Mouse (Mus musculus) MEL (cell line): Measurements from ENCODE around the gene Tenm3. TPM values are rescaled to one million over a fixed set of nuclear protein-coding genes. Genes with fewer than 3 reads are reported as not detected.

Experiments
- DNase-seq: peaks from one replicate; pipeline ENCODE4 v3.0.0; 2011; ENCODE audit warnings: low read depth, low spot score
- H3K27ac ChIP-seq: 2 replicates; pipeline ENCODE4 v1.5.1; 2012; ENCODE audit warnings: low read depth, mild to moderate bottlenecking, control low read depth, low read length, moderate library complexity; ENCODE audit not compliant: control insufficient read depth
- H3K27me3 ChIP-seq, 2 experiments: fragments of 150-350 bp in 1 of 2; sonication (generic) in 1 of 2; 2 replicates each; pipeline ENCODE4 v1.6.1; 2012; ENCODE audit warnings: low read length in 2 of 2, mild to moderate bottlenecking in 2 of 2, improper control_type of control experiment in 1 of 2, moderate library complexity in 1 of 2; ENCODE audit not compliant: insufficient read depth in 2 of 2, control insufficient read depth in 1 of 2
- H3K36me3 ChIP-seq, 2 experiments: 2 replicates each; pipeline ENCODE4 v1.6.1; 2012 to 2014; ENCODE audit warnings: low read length in 2 of 2, improper control_type of control experiment in 1 of 2, inconsistent platforms in 1 of 2, mild to moderate bottlenecking in 1 of 2; ENCODE audit not compliant: insufficient read depth in 2 of 2, control insufficient read depth in 1 of 2
- H3K4me1 ChIP-seq, 2 experiments: fragments of 150-350 bp in 1 of 2; sonication (generic) in 1 of 2; 2 replicates each; pipeline ENCODE4 v1.6.1; 2012; ENCODE audit warnings: low read length in 2 of 2, improper control_type of control experiment in 1 of 2, mild to moderate bottlenecking in 1 of 2; ENCODE audit not compliant: insufficient read depth in 2 of 2, control insufficient read depth in 1 of 2
- H3K4me3 ChIP-seq, 2 experiments: fragments of 150-350 bp in 1 of 2; sonication (generic) in 1 of 2; 2 replicates each; pipeline ENCODE4 v1.5.1; 2012; ENCODE audit warnings: low read depth in 2 of 2, low read length in 2 of 2, mild to moderate bottlenecking in 2 of 2, moderate library complexity in 2 of 2, control low read depth in 1 of 2, improper control_type of control experiment in 1 of 2; ENCODE audit not compliant: control insufficient read depth in 1 of 2, insufficient read depth in 1 of 2
- H3K79me2 ChIP-seq: 2 replicates; pipeline ENCODE4 v1.6.1; 2012; ENCODE audit warnings: mild to moderate bottlenecking, low read length, moderate library complexity; ENCODE audit not compliant: control insufficient read depth, poor library complexity, insufficient read depth
- H3K9ac ChIP-seq: 2 replicates; pipeline ENCODE4 v1.6.1; 2012; ENCODE audit warnings: low read depth, mild to moderate bottlenecking, control low read depth, low read length, moderate library complexity; ENCODE audit not compliant: control insufficient read depth, poor library complexity, severe bottlenecking
- H3K9me3 ChIP-seq: fragments of 150-350 bp; sonication (generic); replicated peaks from 2 replicates; pipeline ENCODE4 v1.6.1; 2012; ENCODE audit warnings: mild to moderate bottlenecking, low read length, improper control_type of control experiment, moderate library complexity; ENCODE audit not compliant: insufficient read depth
- BHLHE40 ChIP-seq: IDR thresholded peaks from 2 replicates; pipeline ENCODE4 v1.6.1; 2012; ENCODE audit warnings: low read depth, mild to moderate bottlenecking, inconsistent platforms, low read length, improper control_type of control experiment, borderline replicate concordance
- CHD2 ChIP-seq: IDR thresholded peaks from 2 replicates; pipeline ENCODE4 v1.6.1; 2011; ENCODE audit warnings: low read length, improper control_type of control experiment
- CTCF ChIP-seq, 3 experiments: IDR thresholded peaks in 2 of 3; conservative IDR thresholded peaks in 1 of 3; 2 replicates each; pipeline ENCODE4 v1.5.1; 2011 to 2012; ENCODE audit warnings: low read length in 3 of 3, low read depth in 2 of 3, mild to moderate bottlenecking in 2 of 3, improper control_type of control experiment in 1 of 3, inconsistent platforms in 1 of 3, mixed read lengths in 1 of 3, moderate library complexity in 1 of 3; ENCODE audit not compliant: control insufficient read depth in 1 of 3, insufficient read depth in 1 of 3, poor library complexity in 1 of 3, severe bottlenecking in 1 of 3
- GABPA ChIP-seq: IDR thresholded peaks from 2 replicates; pipeline ENCODE4 v1.6.1; 2012; ENCODE audit warnings: low read depth, mild to moderate bottlenecking, inconsistent platforms, low read length, improper control_type of control experiment, moderate library complexity
- JUND ChIP-seq: IDR thresholded peaks from 2 replicates; pipeline ENCODE4 v1.6.1; 2011; ENCODE audit warnings: low read depth, mild to moderate bottlenecking, improper control_type of control experiment, low read length
- KAT2A ChIP-seq: conservative IDR thresholded peaks from 2 replicates; pipeline ENCODE4 v1.6.1; 2012; ENCODE audit warnings: low read depth, low read length, improper control_type of control experiment, inconsistent platforms
- MAFK ChIP-seq: IDR thresholded peaks from 2 replicates; pipeline ENCODE4 v1.6.1; 2011; ENCODE audit warnings: low read depth, mild to moderate bottlenecking, low read length, improper control_type of control experiment, borderline replicate concordance
- MAX ChIP-seq: IDR thresholded peaks from 2 replicates; pipeline ENCODE4 v1.6.1; 2011; ENCODE audit warnings: low read length, improper control_type of control experiment
- MAZ ChIP-seq: IDR thresholded peaks from 2 replicates; pipeline ENCODE4 v1.6.1; 2012; ENCODE audit warnings: low read depth, mild to moderate bottlenecking, inconsistent platforms, low read length, improper control_type of control experiment
- MXI1 ChIP-seq: IDR thresholded peaks from 2 replicates; pipeline ENCODE4 v1.6.1; 2011; ENCODE audit warnings: mild to moderate bottlenecking, low read depth, low read length, improper control_type of control experiment
- MYC ChIP-seq: IDR thresholded peaks from 2 replicates; pipeline ENCODE4 v1.6.1; 2011; ENCODE audit warnings: low read depth, mild to moderate bottlenecking, low read length, improper control_type of control experiment, moderate library complexity
- NRF1 ChIP-seq: IDR thresholded peaks from 2 replicates; pipeline ENCODE4 v1.6.1; 2014; ENCODE audit warnings: low read depth, mild to moderate bottlenecking, inconsistent platforms, low read length, improper control_type of control experiment, moderate library complexity; ENCODE audit not compliant: poor library complexity, insufficient read depth, severe bottlenecking
- POLR2A ChIP-seq, 2 experiments: IDR thresholded peaks; 2 replicates each; pipeline ENCODE4 v1.6.1; 2011 to 2012; ENCODE audit warnings: low read length in 2 of 2, mild to moderate bottlenecking in 2 of 2, control low read depth in 1 of 2, improper control_type of control experiment in 1 of 2, low read depth in 1 of 2, moderate library complexity in 1 of 2; ENCODE audit not compliant: control insufficient read depth in 1 of 2, insufficient read depth in 1 of 2, poor library complexity in 1 of 2
- POLR2AphosphoS5 ChIP-seq: IDR thresholded peaks from 2 replicates; pipeline ENCODE4 v1.6.1; 2012; ENCODE audit warnings: low read depth, borderline replicate concordance, mild to moderate bottlenecking, inconsistent platforms, low read length, moderate library complexity, mixed read lengths
- RCOR1 ChIP-seq: IDR thresholded peaks from 2 replicates; pipeline ENCODE4 v1.6.1; 2012; ENCODE audit warnings: low read depth, mild to moderate bottlenecking, inconsistent platforms, low read length, improper control_type of control experiment
- SIN3A ChIP-seq: IDR thresholded peaks from 2 replicates; pipeline ENCODE4 v1.6.1; 2012; ENCODE audit warnings: low read length, improper control_type of control experiment, inconsistent platforms
- TAL1 ChIP-seq: IDR thresholded peaks from 2 replicates; pipeline ENCODE4 v1.6.1; 2012; ENCODE audit warnings: mild to moderate bottlenecking, inconsistent platforms, low read length, moderate library complexity, mixed read lengths
- USF2 ChIP-seq, 2 experiments: IDR thresholded peaks; 2 replicates each; pipeline ENCODE4 v1.6.1; 2011 to 2012; ENCODE audit warnings: improper control_type of control experiment in 2 of 2, low read length in 2 of 2, borderline replicate concordance in 1 of 2, inconsistent platforms in 1 of 2, low read depth in 1 of 2, mild to moderate bottlenecking in 1 of 2; ENCODE audit not compliant: insufficient read depth in 1 of 2
- ZKSCAN1 ChIP-seq: IDR thresholded peaks from 2 replicates; pipeline ENCODE4 v1.6.1; 2012; ENCODE audit warnings: low read depth, mild to moderate bottlenecking, inconsistent platforms, low read length, improper control_type of control experiment, moderate library complexity
- ZMIZ1 ChIP-seq: IDR thresholded peaks from 2 replicates; pipeline ENCODE4 v1.6.1; 2012; ENCODE audit warnings: low read depth, mild to moderate bottlenecking, inconsistent platforms, low read length, improper control_type of control experiment, moderate library complexity
- ZNF384 ChIP-seq: IDR thresholded peaks from 2 replicates; pipeline ENCODE4 v1.6.1; 2012; ENCODE audit warnings: low read depth, mild to moderate bottlenecking, inconsistent platforms, low read length, improper control_type of control experiment
- polyA plus RNA-seq, 2 experiments: library from polyadenylated mRNA; stranded (reverse) in 1 of 2; unstranded in 1 of 2; fragments of >175 nt in 1 of 2; fragments of >200 nt in 1 of 2; gene quantifications; 2 replicates each; pipeline versions ENCODE4 v1.2.1 to v1.2.4; 2012; ENCODE audit warnings: low replicate concordance in 2 of 2, low read depth in 1 of 2; ENCODE audit not compliant: insufficient read length in 2 of 2, insufficient read depth in 1 of 2, missing spikeins in 1 of 2
- total RNA-seq: library from RNA; depleted of rRNA; stranded (reverse); fragments of 300-350 nt; gene quantifications from 2 replicates; pipeline ENCODE4 v1.2.3, GENCODE M21; 2012

The Tenm3 gene
- total and polyA plus RNA-seq, 3 experiments, result not detected

DNA sequence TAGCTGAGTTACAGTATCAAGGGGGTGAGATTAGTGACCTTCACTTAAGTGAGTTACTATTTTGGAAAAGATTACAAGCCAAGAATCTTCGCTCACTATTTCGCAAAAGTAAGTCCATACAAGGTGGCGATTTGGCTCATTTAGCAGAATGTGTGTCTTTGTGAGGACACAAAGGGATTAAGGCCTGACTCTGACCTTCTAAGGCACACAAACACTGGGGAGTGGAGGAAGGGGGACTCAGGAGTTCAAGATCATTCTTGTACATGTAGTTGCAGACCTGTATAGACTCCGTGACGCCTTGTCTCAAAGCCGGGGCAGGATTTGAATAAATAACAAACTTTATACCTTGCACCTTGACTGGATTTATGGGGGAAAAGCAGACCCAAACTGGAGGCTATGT, 115.7 kb downstream of the Tenm3 start:
- Histone ChIP-seq H3K27ac (no peak overlapping the region), H3K36me3 (no peaks in the 10 kb centered on the region), H3K79me2 (no peaks in the 10 kb centered on the region), H3K9ac (no peak overlapping the region), H3K4me1 (no peaks in the 10 kb centered on the region), H3K9me3 (no peaks in the 10 kb centered on the region), H3K4me3 (no peak overlapping the region), H3K27me3 (no peaks in the 10 kb centered on the region)
- TF ChIP-seq TAL1, result no peak
- no peak for TF ChIP-seq POLR2AphosphoS5
- TF ChIP-seq JUND, result no peak
- TF ChIP-seq BHLHE40, result no peak
- no peak for TF ChIP-seq RCOR1
- TF ChIP-seq ZMIZ1, result no peak
- no peak for TF ChIP-seq MAX
- TF ChIP-seq ZKSCAN1, result no peak
- no peak for TF ChIP-seq MYC
- no peak for DNase-seq

DNA sequence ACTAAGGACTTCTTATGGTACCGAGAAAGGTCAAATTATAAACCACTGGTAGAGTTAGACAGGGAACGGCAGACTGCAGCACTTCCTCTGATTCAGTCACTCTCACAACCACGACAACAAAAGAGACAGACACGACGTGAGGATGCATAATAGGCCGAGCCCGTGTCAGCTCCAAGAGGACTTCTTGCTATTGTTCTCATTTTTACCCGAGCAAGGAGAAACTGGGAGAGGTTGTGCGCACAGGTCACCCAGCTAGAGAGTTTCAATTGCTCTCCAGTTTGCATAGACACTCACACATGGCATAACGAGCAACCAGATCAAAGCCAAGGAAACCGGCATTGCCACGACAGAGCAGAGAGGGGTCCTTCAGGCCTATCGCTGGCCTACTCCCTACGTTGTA, 121.0 kb downstream of the Tenm3 start:
- Histone ChIP-seq H3K79me2 (no peaks in the 10 kb centered on the region), H3K36me3 (no peaks in the 10 kb centered on the region)

More for the DNA sequence above, 121.0 kb downstream of the Tenm3 start:
- no peaks in the 10 kb centered on the region for H3K27me3 ChIP-seq
- H3K4me1 ChIP-seq, result no peaks in the 10 kb centered on the region
- no peak overlapping the region for H3K27ac ChIP-seq
- no peaks in the 10 kb centered on the region for H3K9me3 ChIP-seq
- no peak overlapping the region for H3K9ac ChIP-seq
- no peak for DNase-seq
- TF ChIP-seq MXI1 (no peak), POLR2A (IDR thresholded peaks at IDR 0.05; ENCODE audit: control insufficient read depth in 1 of 2, insufficient read depth in 1 of 2, low read depth in 1 of 2, low read length in 2 of 2, poor library complexity in 1 of 2) (no peak), CTCF (IDR thresholded peaks at IDR 0.05 in 2 of 3, conservative IDR thresholded peaks at IDR 0.05 in 1 of 3; ENCODE audit: control insufficient read depth in 1 of 3, insufficient read depth in 1 of 3, low read depth in 2 of 3, low read length in 3 of 3, poor library complexity in 1 of 3, severe bottlenecking in 1 of 3) (no peak), POLR2AphosphoS5 (no peak), TAL1 (no peak), USF2 (IDR thresholded peaks at IDR 0.05; ENCODE audit: borderline replicate concordance in 1 of 2, insufficient read depth in 1 of 2, low read depth in 1 of 2, low read length in 2 of 2) (no peak), BHLHE40 (no peak), CHD2 (no peak), ZKSCAN1 (no peak), MAX (no peak), KAT2A (no peak), MAFK (no peak), ZMIZ1 (no peak), GABPA (no peak), NRF1 (no peak), MAZ (no peak), SIN3A (no peak), ZNF384 (no peak)
- no peak overlapping the region for H3K4me3 ChIP-seq
